Mouse (Mus musculus): ENCODE measurements around the gene Mindy4. TPM values are rescaled to one million over a fixed set of nuclear protein-coding genes. Genes with fewer than 3 reads are reported as not detected.
A peak's percentile ranks its signal among the peaks of the same experiment; 100 is the strongest.

Gene Mindy4
- polyA plus RNA-seq, 1 experiment, result 1.0 TPM

- H3K27ac ChIP-seq (ENCODE audit: insufficient read depth, low read length), result no peak overlapping the region
- no peak for TF ChIP-seq CTCF (IDR thresholded peaks at IDR 0.05; ENCODE audit: extremely low read depth, insufficient read depth, insufficient read length, insufficient replicate concordance)
- no peak for TF ChIP-seq POLR2A (IDR thresholded peaks at IDR 0.05; ENCODE audit: low read depth, low read length)
- no peaks in the 10 kb centered on the region for H3K4me1 ChIP-seq (ENCODE audit: control insufficient read depth, insufficient read depth, insufficient read length)
- H3K27me3 ChIP-seq (ENCODE audit: control insufficient read depth, insufficient read depth, low read length), result no peaks in the 10 kb centered on the region
- H3K36me3 ChIP-seq (ENCODE audit: control insufficient read depth, insufficient read depth, low read length), result no peaks in the 10 kb centered on the region
- H3K4me3 ChIP-seq (ENCODE audit: extremely low read depth, insufficient read depth, insufficient read length), result no peak overlapping the region
- DNase-seq (ENCODE audit: low read depth in 1 of 2, low spot score in 2 of 2), result no peak
- 88% methylated on average over 7 of the region's 7 CpGs for WGBS
These were observed 28.9 kb downstream of the Mindy4 start for GRCm38 (mm10) chr6:55232101-55232500.

GRCm38 (mm10) chr6:55232524-55233264 lies 29.5 kb downstream of the Mindy4 start:
- Histone ChIP-seq H3K36me3 (ENCODE audit: control insufficient read depth, insufficient read depth, low read length) (no peaks in the 10 kb centered on the region), H3K27ac (ENCODE audit: insufficient read depth, low read length) (no peak overlapping the region), H3K4me1 (ENCODE audit: control insufficient read depth, insufficient read depth, insufficient read length) (no peaks in the 10 kb centered on the region), H3K4me3 (ENCODE audit: extremely low read depth, insufficient read depth, insufficient read length) (no peak overlapping the region), H3K27me3 (ENCODE audit: control insufficient read depth, insufficient read depth, low read length) (no peaks in the 10 kb centered on the region)
- peak in 1 of 2 experiments; percentile 4 for DNase-seq (ENCODE audit: low read depth in 1 of 2, low spot score in 2 of 2)
- WGBS, result 43% methylated on average over 3 of the region's 3 CpGs
- TF ChIP-seq POLR2A (IDR thresholded peaks at IDR 0.05; ENCODE audit: low read depth, low read length) (no peak), CTCF (IDR thresholded peaks at IDR 0.05; ENCODE audit: extremely low read depth, insufficient read depth, insufficient read length, insufficient replicate concordance) (no peak)

GRCm38 (mm10) chr6:55233326-55233725 lies 30.1 kb downstream of the Mindy4 start:
- no peak overlapping the region for H3K27ac ChIP-seq (ENCODE audit: insufficient read depth, low read length)
- WGBS, result 89% methylated on average over 5 of the region's 5 CpGs
- no peak for DNase-seq (ENCODE audit: low read depth in 1 of 2, low spot score in 2 of 2)
- no peak overlapping the region for H3K4me3 ChIP-seq (ENCODE audit: extremely low read depth, insufficient read depth, insufficient read length)
- no peaks in the 10 kb centered on the region for H3K27me3 ChIP-seq (ENCODE audit: control insufficient read depth, insufficient read depth, low read length)
- H3K36me3 ChIP-seq (ENCODE audit: control insufficient read depth, insufficient read depth, low read length), result no peaks in the 10 kb centered on the region
- no peaks in the 10 kb centered on the region for H3K4me1 ChIP-seq (ENCODE audit: control insufficient read depth, insufficient read depth, insufficient read length)
- no peak for TF ChIP-seq POLR2A (IDR thresholded peaks at IDR 0.05; ENCODE audit: low read depth, low read length)
- TF ChIP-seq CTCF (IDR thresholded peaks at IDR 0.05; ENCODE audit: extremely low read depth, insufficient read depth, insufficient read length, insufficient replicate concordance), result no peak

- TF ChIP-seq POLR2A (IDR thresholded peaks at IDR 0.05; ENCODE audit: low read depth, low read length), result no peak
- TF ChIP-seq CTCF (IDR thresholded peaks at IDR 0.05; ENCODE audit: extremely low read depth, insufficient read depth, insufficient read length, insufficient replicate concordance), result no peak
- no peak overlapping the region for H3K27ac ChIP-seq (ENCODE audit: insufficient read depth, low read length)
- H3K27me3 ChIP-seq (ENCODE audit: control insufficient read depth, insufficient read depth, low read length), result no peaks in the 10 kb centered on the region
- no peak for DNase-seq (ENCODE audit: low read depth in 1 of 2, low spot score in 2 of 2)
- no peaks in the 10 kb centered on the region for H3K36me3 ChIP-seq (ENCODE audit: control insufficient read depth, insufficient read depth, low read length)
- WGBS, result 80% methylated on average over 6 of the region's 6 CpGs
- no peaks in the 10 kb centered on the region for H3K4me1 ChIP-seq (ENCODE audit: control insufficient read depth, insufficient read depth, insufficient read length)
- H3K4me3 ChIP-seq (ENCODE audit: extremely low read depth, insufficient read depth, insufficient read length), result no peak overlapping the region
These were observed 31.5 kb downstream of the Mindy4 start for GRCm38 (mm10) chr6:55234636-55235035.

- WGBS, result 87% methylated on average over 4 of the region's 4 CpGs
- no peak for TF ChIP-seq CTCF (IDR thresholded peaks at IDR 0.05; ENCODE audit: extremely low read depth, insufficient read depth, insufficient read length, insufficient replicate concordance)
- no peak for TF ChIP-seq POLR2A (IDR thresholded peaks at IDR 0.05; ENCODE audit: low read depth, low read length)
These were observed 32.5 kb downstream of the Mindy4 start for GRCm38 (mm10) chr6:55235733-55236132.

GRCm38 (mm10) chr6:55239931-55240330 lies 36.7 kb downstream of the Mindy4 start:
- no peak for DNase-seq (ENCODE audit: low read depth in 1 of 2, low spot score in 2 of 2)
- 79% methylated on average over 8 of the region's 8 CpGs for WGBS

More at GRCm38 (mm10) chr6:55235733-55236132, 32.5 kb downstream of the Mindy4 start:
- Histone ChIP-seq H3K36me3 (ENCODE audit: control insufficient read depth, insufficient read depth, low read length) (no peaks in the 10 kb centered on the region), H3K27me3 (ENCODE audit: control insufficient read depth, insufficient read depth, low read length) (no peaks in the 10 kb centered on the region), H3K4me3 (ENCODE audit: extremely low read depth, insufficient read depth, insufficient read length) (no peak overlapping the region), H3K27ac (ENCODE audit: insufficient read depth, low read length) (no peak overlapping the region), H3K4me1 (ENCODE audit: control insufficient read depth, insufficient read depth, insufficient read length) (no peaks in the 10 kb centered on the region)
- no peak for DNase-seq (ENCODE audit: low read depth in 1 of 2, low spot score in 2 of 2)

GRCm38 (mm10) chr6:55240591-55241260 lies 37.5 kb downstream of the Mindy4 start:
- no peak for DNase-seq (ENCODE audit: low read depth in 1 of 2, low spot score in 2 of 2)
- Histone ChIP-seq H3K36me3 (ENCODE audit: control insufficient read depth, insufficient read depth, low read length) (no peaks in the 10 kb centered on the region), H3K4me3 (ENCODE audit: extremely low read depth, insufficient read depth, insufficient read length) (no peak overlapping the region), H3K27ac (ENCODE audit: insufficient read depth, low read length) (no peak overlapping the region), H3K27me3 (ENCODE audit: control insufficient read depth, insufficient read depth, low read length) (no peaks in the 10 kb centered on the region), H3K4me1 (ENCODE audit: control insufficient read depth, insufficient read depth, insufficient read length) (no peaks in the 10 kb centered on the region)
- WGBS, result 78% methylated on average over 9 of the region's 9 CpGs
- no peak for TF ChIP-seq CTCF (IDR thresholded peaks at IDR 0.05; ENCODE audit: extremely low read depth, insufficient read depth, insufficient read length, insufficient replicate concordance)
- TF ChIP-seq POLR2A (IDR thresholded peaks at IDR 0.05; ENCODE audit: low read depth, low read length), result no peak

More at GRCm38 (mm10) chr6:55239931-55240330, 36.7 kb downstream of the Mindy4 start:
- Histone ChIP-seq H3K27ac (ENCODE audit: insufficient read depth, low read length) (no peak overlapping the region), H3K27me3 (ENCODE audit: control insufficient read depth, insufficient read depth, low read length) (no peaks in the 10 kb centered on the region), H3K4me1 (ENCODE audit: control insufficient read depth, insufficient read depth, insufficient read length) (no peaks in the 10 kb centered on the region), H3K4me3 (ENCODE audit: extremely low read depth, insufficient read depth, insufficient read length) (no peak overlapping the region), H3K36me3 (ENCODE audit: control insufficient read depth, insufficient read depth, low read length) (no peaks in the 10 kb centered on the region)
- no peak for TF ChIP-seq POLR2A (IDR thresholded peaks at IDR 0.05; ENCODE audit: low read depth, low read length)
- TF ChIP-seq CTCF (IDR thresholded peaks at IDR 0.05; ENCODE audit: extremely low read depth, insufficient read depth, insufficient read length, insufficient replicate concordance), result no peak
